Mouse (Mus musculus) testis, adult 2 months (tissue): ENCODE measurements around the gene Rabif.
"Not testable (repeated sequence)": the region's sequence is repeated elsewhere in the genome, so short reads cannot be mapped to it uniquely, and the experiment has no call there.

Experiments
- CTCF ChIP-seq: fragments of 200-500 bp; IDR thresholded peaks from 2 replicates; pipeline ENCODE4 v1.5.1; 2012; ENCODE audit warnings: low read depth, mild to moderate bottlenecking, inconsistent platforms, low read length, moderate library complexity; ENCODE audit not compliant: control insufficient read depth, insufficient read depth, insufficient replicate concordance
- POLR2A ChIP-seq: fragments of 200-500 bp; IDR thresholded peaks from 2 replicates; pipeline ENCODE4 v1.6.1; 2012; ENCODE audit warnings: low read depth, mild to moderate bottlenecking, inconsistent platforms, low read length, moderate library complexity; ENCODE audit not compliant: control insufficient read depth

GRCm38 (mm10) chr1:134533710-134534109 lies 39.3 kb downstream of the Rabif start:
- not testable (repeated sequence) for TF ChIP-seq POLR2A, CTCF
